Mouse (Mus musculus): ENCODE results near the gene Map4k4.
A peak's percentile ranks its signal among the peaks of the same experiment; 100 is the strongest.

Gene Map4k4

DNA sequence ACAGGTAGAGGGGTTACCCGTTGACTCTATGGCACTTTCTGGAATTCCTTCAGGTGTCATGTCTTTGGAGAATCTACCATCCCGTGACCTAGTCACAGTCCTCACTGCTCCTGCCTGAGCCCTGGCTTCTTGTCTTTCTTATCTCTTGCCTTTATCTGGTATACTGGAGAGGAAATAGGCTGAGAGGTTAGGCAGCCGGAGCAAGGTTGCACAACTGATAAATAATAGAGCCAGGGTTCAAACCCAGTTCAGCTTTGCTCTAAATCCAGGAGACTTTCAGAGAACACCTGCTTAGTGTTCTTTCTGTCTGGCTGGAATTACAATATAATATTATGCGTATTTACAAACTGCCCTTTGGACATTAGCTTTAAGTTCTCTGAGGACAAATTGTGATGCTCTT is 2.0 kb upstream of the Map4k4 start:
- DNase-seq (ENCODE audit: low read depth), result no peak

DNA sequence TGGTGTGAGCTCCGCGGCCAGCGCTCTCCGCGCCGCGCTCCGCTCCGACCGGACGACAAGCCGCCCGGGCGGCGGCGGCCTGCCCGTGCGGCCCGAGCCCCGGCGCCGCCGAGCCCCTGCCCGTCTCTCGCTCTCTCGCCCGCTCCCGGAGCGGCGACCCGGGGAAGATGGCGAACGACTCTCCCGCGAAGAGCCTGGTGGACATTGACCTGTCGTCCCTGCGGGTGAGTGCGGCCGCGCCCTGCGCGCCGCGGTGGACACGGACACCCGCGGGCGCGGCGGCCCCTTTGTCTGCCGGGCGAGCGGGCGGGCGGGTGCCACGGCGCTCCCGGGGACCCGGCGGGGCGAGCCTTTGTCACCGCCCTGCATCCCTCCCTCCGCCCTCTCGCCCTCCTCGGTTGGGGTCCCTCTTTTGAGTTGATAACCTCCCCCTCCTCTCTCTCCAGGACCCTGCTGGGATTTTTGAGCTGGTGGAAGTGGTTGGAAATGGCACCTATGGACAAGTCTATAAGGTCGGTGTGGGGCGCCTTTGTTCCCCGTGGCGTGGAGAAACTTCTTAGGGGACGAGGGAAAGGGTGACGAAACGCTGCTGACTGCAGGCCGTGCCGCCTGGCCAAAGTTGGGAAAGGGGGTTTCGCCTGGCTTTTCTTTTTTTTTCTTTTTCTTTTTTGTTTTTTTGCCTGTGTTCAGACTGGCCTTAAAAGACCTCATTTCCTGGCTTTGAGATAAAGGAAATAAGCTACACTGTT is 524 bp downstream of the Map4k4 start:
- DNase-seq (ENCODE audit: low read depth), result peak; percentile 73

DNA sequence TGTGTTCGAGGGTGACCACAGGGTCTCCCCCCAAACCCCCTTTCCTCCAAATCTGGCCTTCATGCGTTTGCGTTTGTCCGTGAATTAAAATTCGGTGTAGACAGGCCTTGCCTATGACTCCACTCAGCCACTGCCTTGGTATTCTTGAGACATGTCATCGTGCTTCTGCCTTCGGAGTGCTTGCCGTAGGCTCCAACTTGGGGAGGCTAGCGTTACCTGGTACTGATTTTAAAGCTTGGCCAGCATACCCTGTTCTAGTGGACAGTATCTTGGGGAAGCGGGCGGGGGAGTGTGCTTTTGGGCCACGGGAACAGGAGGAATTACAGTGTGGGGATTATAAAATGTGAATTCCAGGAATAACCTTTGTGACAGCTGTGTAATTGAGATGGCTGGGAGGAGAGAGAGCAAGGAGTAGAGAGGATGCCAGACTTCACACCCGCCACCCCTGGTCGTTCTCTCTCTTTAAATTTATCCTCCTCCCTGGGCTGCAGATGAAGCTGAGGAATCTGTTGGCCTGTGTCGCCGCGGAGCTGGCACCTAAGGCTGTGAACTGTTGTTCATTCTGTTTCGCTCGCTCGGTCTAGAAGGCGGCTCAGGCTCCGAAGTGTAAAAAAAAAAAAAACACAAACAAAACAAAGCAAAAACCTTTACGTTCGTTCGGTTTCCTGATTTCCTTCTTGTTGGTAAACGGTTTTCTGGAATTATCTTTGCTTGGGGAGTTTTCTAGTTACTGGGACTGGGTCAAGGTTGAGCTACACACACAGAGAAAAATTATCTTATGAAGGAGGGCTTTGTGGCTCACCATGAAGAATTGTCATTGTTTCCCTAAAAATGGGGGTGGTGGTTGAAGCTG is 1.4 kb downstream of the Map4k4 start:
- DNase-seq (ENCODE audit: low read depth), result peak; percentile 64

- DNase-seq (ENCODE audit: low read depth), result no peak
These were observed 2.0 kb downstream of the Map4k4 start for GRCm38 (mm10) chr1:39902704-39903151.

GRCm38 (mm10) chr1:39904720-39905119 is 4.0 kb downstream of the Map4k4 start:
- DNase-seq (ENCODE audit: low read depth), result peak; percentile 72

- DNase-seq (ENCODE audit: low read depth), result peak; percentile 28
These were observed 6.2 kb downstream of the Map4k4 start for GRCm38 (mm10) chr1:39906921-39907320.

DNA sequence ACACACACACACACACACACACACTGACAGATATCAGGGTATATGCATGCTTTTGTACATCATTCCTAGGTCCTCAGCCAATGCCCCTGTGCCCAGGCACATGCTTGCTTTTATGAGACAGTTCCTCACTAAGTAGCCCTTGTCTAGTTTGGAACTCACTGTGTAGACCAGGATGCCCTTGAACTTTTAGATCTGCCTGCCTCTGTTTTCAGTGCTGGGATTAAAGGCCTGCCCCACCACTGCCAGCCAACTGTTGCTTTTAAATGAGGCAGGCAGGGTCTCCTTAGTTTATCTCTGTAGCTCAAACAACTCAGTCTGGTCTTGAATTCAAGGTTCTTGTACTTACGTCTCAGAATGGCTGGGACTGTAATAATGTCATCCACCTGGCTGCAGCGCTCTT is 8.3 kb downstream of the Map4k4 start:
- no peak for DNase-seq (ENCODE audit: low read depth)

- DNase-seq (ENCODE audit: low read depth), result peak; percentile 85
These were observed 10.7 kb downstream of the Map4k4 start for GRCm38 (mm10) chr1:39911446-39911845.

DNA sequence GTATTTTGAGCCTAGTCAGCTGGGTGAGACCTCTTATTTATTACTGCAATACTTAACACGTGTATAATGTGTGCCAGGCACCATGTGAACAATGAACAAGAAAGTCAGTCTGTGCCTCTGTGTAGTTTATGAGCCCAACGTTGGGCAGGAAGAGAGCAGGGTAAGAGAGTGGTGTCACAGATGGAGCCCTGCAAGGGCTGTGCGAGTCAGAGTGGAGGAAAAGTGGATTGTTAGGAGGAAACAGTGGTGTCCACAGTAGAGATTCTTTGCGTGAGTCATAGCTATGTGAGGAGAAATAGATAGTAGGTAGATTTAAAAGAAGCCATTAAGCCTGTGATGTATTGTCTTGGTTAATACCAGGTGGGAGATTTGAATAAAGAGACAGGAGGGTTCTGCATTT is 12.5 kb downstream of the Map4k4 start:
- peak; percentile 33 for DNase-seq (ENCODE audit: low read depth)

- DNase-seq (ENCODE audit: low read depth), result no peak
These were observed 15.4 kb downstream of the Map4k4 start for GRCm38 (mm10) chr1:39916144-39916543.

- peak; percentile 81 for DNase-seq (ENCODE audit: low read depth)
These were observed 17.3 kb downstream of the Map4k4 start for GRCm38 (mm10) chr1:39917855-39918516.

DNA sequence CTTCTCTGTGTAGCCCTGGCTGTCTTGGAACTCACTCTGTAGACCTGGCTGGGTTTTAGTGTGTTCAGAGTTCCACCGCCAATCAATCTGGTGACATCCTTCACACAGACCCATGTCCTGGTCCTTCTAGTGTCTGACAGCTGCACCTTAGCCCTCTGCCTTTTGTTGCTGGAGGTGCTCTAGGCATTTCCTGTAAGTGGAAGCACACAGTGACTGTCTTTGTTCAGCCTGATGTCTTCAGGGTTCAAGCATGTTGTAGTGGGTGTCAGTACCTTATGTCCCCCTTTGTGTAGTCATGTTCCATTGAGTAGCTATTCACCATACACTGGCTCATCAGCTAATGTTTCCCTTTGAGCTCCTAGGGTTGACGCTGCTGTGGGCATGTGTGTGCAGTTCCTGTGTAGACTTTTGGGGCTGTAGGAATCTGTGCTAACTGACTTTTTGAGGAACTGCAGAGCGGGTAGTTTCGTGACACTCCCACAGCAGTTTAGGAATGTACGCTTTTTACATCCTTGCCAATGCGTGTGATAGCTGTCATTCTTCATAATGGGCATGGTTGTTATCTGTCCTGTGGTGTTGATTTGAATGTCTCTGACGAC is 17.9 kb downstream of the Map4k4 start:
- DNase-seq (ENCODE audit: low read depth), result peak; percentile 72

DNA sequence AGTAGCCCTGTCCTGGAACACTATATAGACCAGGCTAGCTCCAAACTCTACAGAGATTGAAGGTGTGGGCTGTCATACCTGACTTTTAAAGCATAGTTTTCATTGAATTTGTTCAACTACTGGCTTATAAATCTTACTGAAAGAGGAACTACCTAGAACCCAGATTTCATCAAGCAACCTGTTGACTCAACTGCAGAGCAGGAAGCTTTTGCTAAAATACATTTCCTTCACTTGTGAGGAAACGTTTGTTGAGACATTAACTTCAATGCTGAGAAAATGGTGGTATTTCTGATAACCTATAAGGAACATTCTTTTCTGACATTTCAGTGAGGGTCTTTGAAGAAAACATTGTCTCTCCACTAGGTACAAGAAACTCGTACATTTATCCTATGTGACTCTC is 19.9 kb downstream of the Map4k4 start:
- DNase-seq (ENCODE audit: low read depth), result peak; percentile 64

- peak; percentile 66 for DNase-seq (ENCODE audit: low read depth)
These were observed 21.3 kb downstream of the Map4k4 start for GRCm38 (mm10) chr1:39921996-39922395.

GRCm38 (mm10) chr1:39922714-39923113 is 22.0 kb downstream of the Map4k4 start:
- peak; percentile 89 for DNase-seq (ENCODE audit: low read depth)

- peak; percentile 83 for DNase-seq (ENCODE audit: low read depth)
These were observed 23.0 kb downstream of the Map4k4 start for GRCm38 (mm10) chr1:39923395-39924337.

DNA sequence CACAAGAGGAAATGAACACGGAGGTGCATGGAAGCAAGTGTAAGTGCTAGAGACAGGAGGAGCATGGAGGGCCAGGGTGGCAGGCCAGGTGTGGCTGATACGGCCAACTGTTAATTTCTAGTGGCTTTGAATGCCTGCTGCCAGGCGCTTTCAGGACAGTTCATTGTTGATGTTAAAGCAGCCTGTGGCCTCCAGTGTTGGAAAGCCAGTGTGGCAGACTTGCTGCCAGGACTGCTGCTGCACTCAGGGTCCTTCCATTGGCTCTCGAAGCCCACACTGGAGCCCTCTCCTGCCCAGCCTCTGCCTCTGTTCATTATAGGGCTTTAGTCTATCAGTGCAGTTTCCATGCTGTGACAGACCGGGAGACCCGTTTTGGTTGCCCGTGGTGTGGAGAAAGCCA is 30.3 kb downstream of the Map4k4 start:
- no peak for DNase-seq (ENCODE audit: low read depth)

- DNase-seq (ENCODE audit: low read depth), result no peak
These were observed 31.6 kb downstream of the Map4k4 start for GRCm38 (mm10) chr1:39932216-39932739.

DNA sequence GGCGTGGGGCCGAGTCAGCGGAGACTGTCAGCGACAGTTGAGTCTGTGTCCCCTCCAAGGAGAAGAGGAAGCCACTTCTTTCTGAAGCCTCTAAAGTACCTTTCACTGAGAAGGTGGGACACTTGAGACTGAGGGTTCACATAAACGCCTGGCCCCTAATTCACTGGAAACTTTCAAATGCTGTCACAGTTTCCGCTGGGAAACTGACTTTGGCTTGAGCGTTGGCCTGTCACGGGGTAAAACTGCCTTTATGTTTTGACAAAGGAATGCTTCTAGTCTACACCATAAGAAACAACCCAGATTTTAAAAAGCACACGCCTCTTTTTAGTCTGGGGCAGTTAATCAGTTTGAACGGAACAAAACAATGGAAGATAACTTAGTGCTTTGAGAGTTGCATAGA is 32.2 kb downstream of the Map4k4 start:
- DNase-seq (ENCODE audit: low read depth), result peak; percentile 65

- peak; percentile 54 for DNase-seq (ENCODE audit: low read depth)
These were observed 34.2 kb downstream of the Map4k4 start for GRCm38 (mm10) chr1:39934954-39935353.

DNA sequence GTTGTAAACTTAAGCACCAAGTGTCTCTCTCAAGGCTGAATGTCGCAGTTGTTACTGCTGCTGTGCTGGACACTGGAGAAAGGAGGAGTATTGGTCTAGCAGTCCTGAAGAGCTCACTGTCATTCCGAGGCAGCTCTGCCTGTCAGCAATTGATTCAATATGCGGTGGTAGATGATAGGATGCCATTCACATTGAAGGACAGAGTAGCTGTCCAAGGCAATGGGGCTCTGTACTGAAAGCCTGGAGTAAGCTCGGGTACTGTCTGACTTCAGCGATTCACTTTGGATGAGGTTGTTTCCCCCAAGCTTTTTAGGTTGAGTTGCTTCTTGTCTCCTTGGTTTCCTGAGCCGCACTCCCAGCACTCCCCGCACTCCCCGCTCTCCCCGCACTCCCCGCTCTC is 34.9 kb downstream of the Map4k4 start:
- DNase-seq (ENCODE audit: low read depth), result peak; percentile 55
